Mouse (Mus musculus) stomach, embryonic 15.5 days (tissue): ENCODE measurements around the gene Ttc39b. TPM values are rescaled to one million over a fixed set of nuclear protein-coding genes. Genes with fewer than 3 reads are reported as not detected.

ENCODE experiments used
- ATAC-seq: fragments of 200-750 bp; cut with Nextera tagmentation; 2 replicates; pipeline ENCODE4 v1.8.0; 2017; ENCODE audit warnings: low read depth, moderate number of reproducible peaks, moderate TSS enrichment; ENCODE audit not compliant: insufficient read depth, low FRiP score
- H3K27ac ChIP-seq: fragments of 300-500 bp; sonication (generic); 2 replicates; pipeline ENCODE4 v1.5.1; 2015; ENCODE audit warnings: mild to moderate bottlenecking, inconsistent platforms
- H3K27me3 ChIP-seq: fragments of 300-500 bp; sonication (generic); replicated peaks from 2 replicates; pipeline ENCODE4 v1.6.1; 2015; ENCODE audit warnings: inconsistent platforms
- H3K36me3 ChIP-seq: fragments of 300-500 bp; sonication (generic); 2 replicates; pipeline ENCODE4 v1.6.1; 2015; ENCODE audit warnings: inconsistent platforms
- H3K4me1 ChIP-seq: fragments of 300-500 bp; sonication (generic); 2 replicates; pipeline ENCODE4 v1.6.1; 2015; ENCODE audit warnings: inconsistent platforms
- H3K4me2 ChIP-seq: fragments of 300-500 bp; sonication (generic); 2 replicates; pipeline ENCODE4 v1.6.1; 2015; ENCODE audit warnings: mild to moderate bottlenecking, inconsistent platforms
- H3K4me3 ChIP-seq: fragments of 300-500 bp; sonication (generic); replicated peaks from 2 replicates; pipeline ENCODE4 v1.5.1; 2015; ENCODE audit warnings: inconsistent platforms
- H3K9ac ChIP-seq: fragments of 300-500 bp; sonication (generic); 2 replicates; pipeline ENCODE4 v1.6.1; 2015; ENCODE audit warnings: inconsistent platforms
- H3K9me3 ChIP-seq: fragments of 300-500 bp; sonication (generic); 2 replicates; pipeline ENCODE4 v1.6.1; 2016; ENCODE audit warnings: inconsistent platforms
- WGBS: fragments of 180-500 bp; shearing (Covaris S2); methylation state at CpG from one replicate; pipeline ENCODE4 v1.1.7; 2015; 5-methylcytosine and 5-hydroxymethylcytosine counted together
- polyA plus RNA-seq: library from polyadenylated mRNA; unstranded; fragments of >200 nt; fragmentation: Nextera tagmentation; extraction: Ambion mirVana; gene quantifications from 2 replicates; pipeline ENCODE4 v1.2.1, GENCODE M21; 2015

Gene Ttc39b
- polyA plus RNA-seq, 1 experiment from 2014 or later, result 3.3 TPM

- no peak for ATAC-seq
- no peak overlapping the region for H3K9ac ChIP-seq
- no peaks in the 10 kb centered on the region for H3K36me3 ChIP-seq
- 94% methylated on average over 8 of the region's 8 CpGs for WGBS
- no peaks in the 10 kb centered on the region for H3K4me1 ChIP-seq
- no peak overlapping the region for H3K4me3 ChIP-seq
- H3K9me3 ChIP-seq, result no peaks in the 10 kb centered on the region
- H3K4me2 ChIP-seq, result no peak overlapping the region
- no peaks in the 10 kb centered on the region for H3K27me3 ChIP-seq
- no peak overlapping the region for H3K27ac ChIP-seq
Measured at GRCm38 (mm10) chr4:83270481-83270880, 53.6 kb downstream of the Ttc39b start.

GRCm38 (mm10) chr4:83269614-83270013 lies 54.4 kb downstream of the Ttc39b start:
- Histone ChIP-seq H3K36me3 (no peaks in the 10 kb centered on the region), H3K4me1 (no peaks in the 10 kb centered on the region), H3K4me3 (no peak overlapping the region), H3K27ac (no peak overlapping the region), H3K27me3 (no peaks in the 10 kb centered on the region), H3K4me2 (no peak overlapping the region), H3K9ac (no peak overlapping the region), H3K9me3 (no peaks in the 10 kb centered on the region)
- ATAC-seq, result no peak
- WGBS, result 68% methylated on average over 6 of the region's 6 CpGs

GRCm38 (mm10) chr4:83265926-83266692 lies 57.9 kb downstream of the Ttc39b start:
- 72% methylated on average over 14 of the region's 14 CpGs for WGBS
- no peak overlapping the region for H3K4me3 ChIP-seq
- H3K27ac ChIP-seq, result no peak overlapping the region
- ATAC-seq, result no peak
- H3K9me3 ChIP-seq, result no peaks in the 10 kb centered on the region
- H3K36me3 ChIP-seq, result no peaks in the 10 kb centered on the region
- no peaks in the 10 kb centered on the region for H3K27me3 ChIP-seq
- H3K4me1 ChIP-seq, result no peaks in the 10 kb centered on the region
- H3K9ac ChIP-seq, result no peak overlapping the region
- no peak overlapping the region for H3K4me2 ChIP-seq

- H3K4me1 ChIP-seq, result no peaks in the 10 kb centered on the region
- no peak overlapping the region for H3K4me3 ChIP-seq
- H3K27ac ChIP-seq, result no peak overlapping the region
- H3K9me3 ChIP-seq, result no peaks in the 10 kb centered on the region
- H3K9ac ChIP-seq, result no peak overlapping the region
- no peaks in the 10 kb centered on the region for H3K27me3 ChIP-seq
- no peak for ATAC-seq
- 84% methylated on average over 2 of the region's 2 CpGs for WGBS
- H3K36me3 ChIP-seq, result no peaks in the 10 kb centered on the region
- no peak overlapping the region for H3K4me2 ChIP-seq
Measured at GRCm38 (mm10) chr4:83264832-83265231, 59.2 kb downstream of the Ttc39b start.

- Histone ChIP-seq H3K9ac (no peak overlapping the region), H3K4me1 (no peaks in the 10 kb centered on the region), H3K27me3 (no peaks in the 10 kb centered on the region), H3K4me2 (no peak overlapping the region), H3K9me3 (no peaks in the 10 kb centered on the region), H3K36me3 (no peaks in the 10 kb centered on the region), H3K4me3 (no peak overlapping the region), H3K27ac (no peak overlapping the region)
- WGBS, result 11% methylated on average over 2 of the region's 2 CpGs
- ATAC-seq, result no peak
Measured at GRCm38 (mm10) chr4:83261998-83262397, 62.1 kb downstream of the Ttc39b start.

- Histone ChIP-seq H3K27me3 (no peaks in the 10 kb centered on the region), H3K4me3 (no peak overlapping the region), H3K4me1 (no peaks in the 10 kb centered on the region), H3K27ac (no peak overlapping the region), H3K4me2 (no peak overlapping the region), H3K9ac (no peak overlapping the region), H3K36me3 (no peaks in the 10 kb centered on the region), H3K9me3 (no peaks in the 10 kb centered on the region)
- WGBS, result 86% methylated on average over 4 of the region's 4 CpGs
- ATAC-seq, result no peak
Measured at GRCm38 (mm10) chr4:83259690-83260089, 64.4 kb downstream of the Ttc39b start.

GRCm38 (mm10) chr4:83258273-83258672 lies 65.8 kb downstream of the Ttc39b start:
- no peak for ATAC-seq
- 81% methylated on average over 3 of the region's 3 CpGs for WGBS
- H3K27me3 ChIP-seq, result no peaks in the 10 kb centered on the region

GRCm38 (mm10) chr4:83257279-83258260 lies 66.5 kb downstream of the Ttc39b start:
- 72% methylated on average over 17 of the region's 17 CpGs for WGBS
- Histone ChIP-seq H3K9me3 (no peaks in the 10 kb centered on the region), H3K27ac (no peak overlapping the region), H3K4me1 (no peaks in the 10 kb centered on the region), H3K27me3 (no peaks in the 10 kb centered on the region), H3K4me2 (no peak overlapping the region), H3K9ac (no peak overlapping the region), H3K4me3 (no peak overlapping the region), H3K36me3 (no peaks in the 10 kb centered on the region)
- no peak for ATAC-seq

More at GRCm38 (mm10) chr4:83258273-83258672, 65.8 kb downstream of the Ttc39b start:
- Histone ChIP-seq H3K36me3 (no peaks in the 10 kb centered on the region), H3K27ac (no peak overlapping the region), H3K9me3 (no peaks in the 10 kb centered on the region), H3K4me3 (no peak overlapping the region), H3K9ac (no peak overlapping the region), H3K4me1 (no peaks in the 10 kb centered on the region), H3K4me2 (no peak overlapping the region)

GRCm38 (mm10) chr4:83256779-83257178 lies 67.3 kb downstream of the Ttc39b start:
- no peak for ATAC-seq
- Histone ChIP-seq H3K4me2 (no peak overlapping the region), H3K9ac (no peak overlapping the region), H3K4me1 (no peaks in the 10 kb centered on the region), H3K27me3 (no peaks in the 10 kb centered on the region), H3K9me3 (no peaks in the 10 kb centered on the region), H3K27ac (no peak overlapping the region), H3K36me3 (no peaks in the 10 kb centered on the region), H3K4me3 (no peak overlapping the region)
- WGBS, result 89% methylated on average over 11 of the region's 11 CpGs

GRCm38 (mm10) chr4:83254941-83255340 lies 69.1 kb downstream of the Ttc39b start:
- Histone ChIP-seq H3K27me3 (no peaks in the 10 kb centered on the region), H3K27ac (no peak overlapping the region), H3K4me2 (no peak overlapping the region), H3K36me3 (no peaks in the 10 kb centered on the region), H3K4me1 (no peaks in the 10 kb centered on the region), H3K4me3 (no peak overlapping the region), H3K9me3 (no peaks in the 10 kb centered on the region), H3K9ac (no peak overlapping the region)
- ATAC-seq, result no peak
- 81% methylated on average over 10 of the region's 10 CpGs for WGBS

- Histone ChIP-seq H3K4me1 (no peaks in the 10 kb centered on the region), H3K4me3 (no peak overlapping the region), H3K27me3 (no peaks in the 10 kb centered on the region), H3K27ac (no peak overlapping the region), H3K4me2 (no peak overlapping the region), H3K9me3 (no peaks in the 10 kb centered on the region), H3K36me3 (no peaks in the 10 kb centered on the region), H3K9ac (no peak overlapping the region)
- 89% methylated on average over 6 of the region's 6 CpGs for WGBS
- no peak for ATAC-seq
Measured at GRCm38 (mm10) chr4:83253679-83254078, 70.4 kb downstream of the Ttc39b start.

GRCm38 (mm10) chr4:83243706-83244105 lies 80.3 kb downstream of the Ttc39b start:
- 88% methylated on average over 10 of the region's 10 CpGs for WGBS
- Histone ChIP-seq H3K36me3 (no peaks in the 10 kb centered on the region), H3K27me3 (no peaks in the 10 kb centered on the region), H3K9ac (no peak overlapping the region), H3K4me3 (no peak overlapping the region), H3K27ac (no peak overlapping the region), H3K4me1 (no peaks in the 10 kb centered on the region), H3K9me3 (no peaks in the 10 kb centered on the region), H3K4me2 (no peak overlapping the region)
- ATAC-seq, result no peak
